Mouse (Mus musculus) right cerebral cortex, adult 2 months (tissue): ENCODE measurements around the gene Trpv4.
A peak's percentile ranks its signal among the peaks of the same experiment; 100 is the strongest.

Source experiments
- DNase-seq, 2 experiments: peaks; one replicate each; pipeline ENCODE4 v3.0.0; 2021 to 2022; ENCODE audit warnings: low spot score in 2 of 2

Trpv4 gene

GRCm38 (mm10) chr5:114658255-114658654 lies at the start of gene Trpv4:
Gene Trpv4 (minus strand): TSS chr5:114658421.
- DNase-seq: no peak

- DNase-seq: peak; percentile 95 to 97
These were observed 49.2 kb upstream of the Trpv4 start, which contains the start of gene Tchp for GRCm38 (mm10) chr5:114707265-114708068. Gene Tchp (plus strand): TSS chr5:114707760.

- no peak for DNase-seq
These were observed 44.5 kb upstream of the Trpv4 start for GRCm38 (mm10) chr5:114702403-114703392.

- DNase-seq: no peak
These were observed 40.8 kb upstream of the Trpv4 start for GRCm38 (mm10) chr5:114699015-114699414.

GRCm38 (mm10) chr5:114698044-114698746 lies 40.0 kb upstream of the Trpv4 start:
- DNase-seq: peak; percentile 57 to 70

GRCm38 (mm10) chr5:114696939-114697338 lies 38.7 kb upstream of the Trpv4 start:
- no peak for DNase-seq

- no peak for DNase-seq
These were observed 37.6 kb upstream of the Trpv4 start for GRCm38 (mm10) chr5:114695775-114696174.

GRCm38 (mm10) chr5:114690633-114691567 lies 32.7 kb upstream of the Trpv4 start, which contains the start of gene Gltp:
Gene Gltp (minus strand): TSS chr5:114690984.
- peak; percentile 93 for DNase-seq

GRCm38 (mm10) chr5:114689700-114690366 lies 31.6 kb upstream of the Trpv4 start:
- DNase-seq: peak in 1 of 2 experiments; percentile 22

- no peak for DNase-seq
These were observed 30.5 kb upstream of the Trpv4 start for GRCm38 (mm10) chr5:114688703-114689102.

GRCm38 (mm10) chr5:114687901-114688300 lies 29.7 kb upstream of the Trpv4 start:
- DNase-seq: no peak

- no peak for DNase-seq
These were observed 28.5 kb upstream of the Trpv4 start for GRCm38 (mm10) chr5:114686726-114687210.

GRCm38 (mm10) chr5:114685986-114686385 lies 27.8 kb upstream of the Trpv4 start:
- no peak for DNase-seq

- no peak for DNase-seq
These were observed 23.5 kb upstream of the Trpv4 start for GRCm38 (mm10) chr5:114681717-114682116.

GRCm38 (mm10) chr5:114680676-114681285 lies 22.6 kb upstream of the Trpv4 start:
- DNase-seq: no peak

GRCm38 (mm10) chr5:114679841-114680591 lies 21.8 kb upstream of the Trpv4 start:
- DNase-seq: peak in 1 of 2 experiments; percentile 15

GRCm38 (mm10) chr5:114674594-114674993 lies 16.4 kb upstream of the Trpv4 start:
- no peak for DNase-seq

- no peak for DNase-seq
These were observed 14.9 kb upstream of the Trpv4 start for GRCm38 (mm10) chr5:114673114-114673513.

GRCm38 (mm10) chr5:114669014-114669413 lies 10.8 kb upstream of the Trpv4 start:
- no peak for DNase-seq
